Mouse (Mus musculus) cerebellum, adult 2 months (tissue): ENCODE data around the gene Ip6k2. TPM values are rescaled to one million over a fixed set of nuclear protein-coding genes. Genes with fewer than 3 reads are reported as not detected.

Source experiments
- DNase-seq, 2 experiments: peaks; one replicate each; pipeline ENCODE4 v3.0.0; 2021
- H3K27ac ChIP-seq: fragments of 200-500 bp; 2 replicates; pipeline ENCODE4 v1.5.1; 2012; ENCODE audit warnings: low read length, control low read depth, inconsistent platforms; ENCODE audit not compliant: insufficient read depth
- H3K27me3 ChIP-seq: fragments of 200-500 bp; 2 replicates; pipeline ENCODE4 v1.6.1; 2012; ENCODE audit warnings: inconsistent platforms, mild to moderate bottlenecking, low read length, moderate library complexity; ENCODE audit not compliant: control insufficient read depth, insufficient read depth
- H3K4me1 ChIP-seq: fragments of 200-500 bp; 2 replicates; pipeline ENCODE4 v1.6.1; 2011; ENCODE audit warnings: low read length; ENCODE audit not compliant: control insufficient read depth, insufficient read depth
- H3K4me3 ChIP-seq: fragments of 200-500 bp; replicated peaks from 2 replicates; pipeline ENCODE3; 2011; ENCODE audit warnings: mild to moderate bottlenecking, low read depth, low read length, control low read depth; ENCODE audit not compliant: insufficient read depth
- CTCF ChIP-seq: fragments of 200-500 bp; IDR thresholded peaks from 2 replicates; pipeline ENCODE4 v1.5.1; 2011; ENCODE audit warnings: low read depth, mild to moderate bottlenecking, control low read depth, low read length, moderate library complexity, borderline replicate concordance; ENCODE audit not compliant: insufficient read depth
- POLR2A ChIP-seq: fragments of 200-500 bp; IDR thresholded peaks from 2 replicates; pipeline ENCODE4 v1.6.1; 2011; ENCODE audit warnings: low read length, control low read depth, borderline replicate concordance; ENCODE audit not compliant: insufficient read depth
- WGBS: fragments of 180-500 bp; shearing (Covaris S2); methylation state at CpG from one replicate; pipeline ENCODE4 v1.1.7; 2018; 5-methylcytosine and 5-hydroxymethylcytosine counted together
- polyA plus RNA-seq: library from polyadenylated mRNA; depleted of rRNA; stranded (reverse); fragments of >200 nt; gene quantifications from 2 replicates; pipeline ENCODE4 v1.2.3, GENCODE M21; 2012

Gene Ip6k2
- polyA plus RNA-seq, 1 experiment: 168 TPM

GRCm38 (mm10) chr9:108759805-108760204 lies 23.8 kb upstream of the Ip6k2 start:
- Histone ChIP-seq H3K27me3 (no peaks in the 10 kb centered on the region), H3K4me1 (no peaks in the 10 kb centered on the region), H3K4me3 (no peak overlapping the region), H3K27ac (no peak overlapping the region)
- WGBS: 63% methylated on average over 2 of the region's 2 CpGs
- no peak for DNase-seq
- no peak for TF ChIP-seq POLR2A
- TF ChIP-seq CTCF: peak; percentile 69

- DNase-seq: no peak
- TF ChIP-seq POLR2A: no peak
- TF ChIP-seq CTCF: no peak
- Histone ChIP-seq H3K4me1 (no peaks in the 10 kb centered on the region), H3K27me3 (no peaks in the 10 kb centered on the region), H3K27ac (no peak overlapping the region), H3K4me3 (no peak overlapping the region)
Observed at GRCm38 (mm10) chr9:108761561-108761960, 22.0 kb upstream of the Ip6k2 start.

DNA sequence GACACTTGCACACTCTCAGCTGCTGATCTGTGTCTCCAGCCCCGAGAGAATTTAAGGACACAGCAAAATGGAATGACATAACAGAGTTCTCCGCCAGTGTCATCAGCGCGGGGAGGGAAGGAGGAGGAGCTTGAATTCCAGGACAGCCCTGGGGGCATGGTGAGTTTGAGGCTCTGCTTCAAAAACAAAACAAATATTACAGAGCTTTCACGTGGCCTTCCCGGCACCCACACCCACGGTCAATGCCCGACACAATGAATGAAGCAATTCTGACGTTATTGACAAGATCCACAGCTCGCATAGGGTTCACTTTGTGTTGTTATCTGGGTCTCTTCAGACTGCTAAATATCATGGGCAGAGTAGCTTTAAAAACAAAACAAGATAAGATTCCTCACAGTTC lies 18.6 kb upstream of the Ip6k2 start:
- TF ChIP-seq CTCF: no peak
- no peak for TF ChIP-seq POLR2A
- H3K27ac ChIP-seq: no peak overlapping the region
- WGBS: 75% methylated on average over 10 of the region's 10 CpGs
- no peak for DNase-seq
- no peak overlapping the region for H3K4me3 ChIP-seq
- H3K27me3 ChIP-seq: no peaks in the 10 kb centered on the region
- H3K4me1 ChIP-seq: no peaks in the 10 kb centered on the region

- peaks cover 1% of the 10 kb centered on the region for H3K4me1 ChIP-seq
- no peak overlapping the region for H3K4me3 ChIP-seq
- TF ChIP-seq CTCF: no peak
- TF ChIP-seq POLR2A: no peak
- H3K27me3 ChIP-seq: no peaks in the 10 kb centered on the region
- H3K27ac ChIP-seq: no peak overlapping the region
- 71% methylated on average over 4 of the region's 4 CpGs for WGBS
- no peak for DNase-seq
Observed at GRCm38 (mm10) chr9:108776614-108777013, 7.0 kb upstream of the Ip6k2 start.

DNA sequence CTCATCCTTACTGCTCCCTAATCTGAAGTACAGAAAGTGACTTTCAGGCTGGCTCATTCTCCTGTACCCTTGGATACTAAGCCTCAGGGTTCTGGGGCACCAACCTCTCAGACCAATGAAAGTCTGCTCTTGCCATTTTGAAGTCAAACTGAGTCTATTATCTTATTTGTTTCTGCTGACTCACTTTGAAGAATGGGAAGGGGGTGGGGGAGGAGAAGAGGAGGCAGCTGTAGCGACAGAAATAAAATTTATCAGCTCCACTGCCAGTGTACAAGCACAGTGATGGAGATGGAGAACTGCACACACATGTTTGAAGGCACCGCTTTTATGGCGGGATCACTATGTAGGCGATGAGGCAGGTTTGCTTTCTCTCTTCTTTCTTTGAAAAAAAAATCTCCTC lies 6.3 kb upstream of the Ip6k2 start:
- no peak for DNase-seq
- no peak overlapping the region for H3K4me3 ChIP-seq
- no peak overlapping the region for H3K27ac ChIP-seq
- 85% methylated on average over 4 of the region's 4 CpGs for WGBS
- no peak for TF ChIP-seq CTCF
- TF ChIP-seq POLR2A: no peak
- no peaks in the 10 kb centered on the region for H3K27me3 ChIP-seq
- H3K4me1 ChIP-seq: no peaks in the 10 kb centered on the region

DNA sequence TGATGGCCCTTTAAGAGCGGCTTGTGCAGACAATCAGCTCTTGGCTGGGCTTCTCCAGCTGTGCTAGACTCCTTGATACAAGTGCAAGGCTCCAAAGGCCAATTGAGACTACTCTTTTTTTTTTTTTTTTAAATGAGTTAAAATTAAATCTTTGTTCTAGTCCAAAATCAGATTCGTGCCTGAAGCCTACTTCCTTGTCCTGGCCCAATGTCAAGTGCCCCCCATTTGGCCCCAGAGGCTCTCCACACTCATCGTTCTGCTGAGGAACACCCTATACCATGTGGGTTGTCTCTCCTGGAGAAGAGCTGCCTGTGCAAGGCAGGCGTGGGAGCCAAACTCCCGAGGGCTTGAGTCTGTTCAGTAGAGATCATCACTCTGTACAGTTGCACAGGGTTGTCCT lies 2.6 kb upstream of the Ip6k2 start:
- no peak for DNase-seq
- H3K27me3 ChIP-seq: no peaks in the 10 kb centered on the region
- no peak overlapping the region for H3K4me3 ChIP-seq
- H3K4me1 ChIP-seq: peaks cover 3% of the 10 kb centered on the region; the same call in 1 of the 2 replicates
- WGBS: 46% methylated on average over 5 of the region's 5 CpGs
- no peak overlapping the region for H3K27ac ChIP-seq
- no peak for TF ChIP-seq CTCF
- TF ChIP-seq POLR2A: no peak

- Histone ChIP-seq H3K27ac (no peak overlapping the region), H3K4me3 (no peak overlapping the region), H3K4me1 (peaks cover 4% of the 10 kb centered on the region; the same call in 1 of the 2 replicates), H3K27me3 (no peaks in the 10 kb centered on the region)
- 76% methylated on average over 4 of the region's 4 CpGs for WGBS
- DNase-seq: no peak
- TF ChIP-seq POLR2A: no peak
- TF ChIP-seq CTCF: no peak
Observed at GRCm38 (mm10) chr9:108781891-108782290, 1.7 kb upstream of the Ip6k2 start.

GRCm38 (mm10) chr9:108782836-108783547 lies 604 bp upstream of the Ip6k2 start:
- peaks cover 10% of the 10 kb centered on the region; the same call in 1 of the 2 replicates for H3K4me1 ChIP-seq
- H3K27ac ChIP-seq: peak overlapping the region; percentile 52
- H3K27me3 ChIP-seq: no peaks in the 10 kb centered on the region
- WGBS: 6% methylated on average over 9 of the region's 9 CpGs
- peak overlapping the region; percentile 97 for H3K4me3 ChIP-seq
- DNase-seq: peak in 1 of 2 experiments; percentile 24
- TF ChIP-seq CTCF (no peak), POLR2A (no peak)
